ENCODE assay signal across 7 mouse cellular contexts in the genomic region with DNA sequence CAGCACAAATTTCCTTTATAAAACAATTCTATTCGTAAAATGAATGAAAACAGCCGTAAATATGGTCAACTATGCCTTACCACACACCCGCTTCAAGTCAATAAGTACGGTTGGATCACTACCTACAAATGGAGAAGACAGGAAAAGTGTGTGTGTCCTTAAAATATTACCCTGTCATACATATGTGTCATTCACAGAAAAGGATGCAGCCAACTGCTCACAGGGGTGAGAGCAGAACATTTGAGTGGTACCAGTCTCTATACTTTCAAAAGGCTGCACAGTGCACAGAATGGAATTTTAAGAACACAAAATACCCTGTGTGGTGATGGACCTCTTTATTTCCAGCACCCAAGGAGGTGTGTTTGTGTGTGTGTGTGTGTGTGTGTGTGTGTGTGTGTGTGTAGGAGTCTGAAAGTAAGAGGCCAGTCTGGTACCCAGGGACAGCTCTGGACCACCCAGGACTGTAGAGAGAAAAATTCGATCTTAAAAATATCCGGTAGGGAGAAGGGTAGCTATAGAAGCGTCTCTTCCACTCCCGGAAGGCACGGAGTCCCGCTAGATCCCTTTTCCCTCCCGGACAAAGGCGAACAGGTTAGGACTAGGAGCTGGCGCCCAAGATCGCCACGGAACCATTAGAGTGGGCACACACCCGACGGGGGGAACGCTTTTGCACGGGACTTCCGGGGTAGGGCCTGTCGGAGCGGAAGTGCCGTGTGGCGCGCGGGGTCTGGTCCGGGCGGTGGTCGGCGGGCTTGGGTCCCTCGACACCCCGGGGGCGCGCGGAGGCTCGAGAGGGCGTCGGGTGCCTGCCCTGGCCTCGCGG. TPM values are rescaled to one million over a fixed set of nuclear protein-coding genes. Genes with fewer than 3 reads are reported as not detected.
DNase-seq lines count a peak whose midpoint lies in the region; ATAC-seq and TF ChIP-seq lines count a peak whose summit lies in the region.

A gene (plus strand): TSS at position 695 of the 823 bp plus-strand sequence.

- peak within 1 kb of the TSS; percentile 67 for H3K27ac ChIP-seq in embryonic facial prominence, embryonic 12.5 days
- peak within 1 kb of the TSS; percentile 44 for H3K27ac ChIP-seq in kidney, adult 2 months (ENCODE audit: insufficient read depth, low read depth, low read length)
- peak within 1 kb of the TSS; percentile 84 for H3K27ac ChIP-seq in limb, embryonic 12.5 days
- H3K27ac ChIP-seq in midbrain, embryonic 15.5 days: peak within 1 kb of the TSS; percentile 83
- H3K27ac ChIP-seq in spleen, adult 2 months (ENCODE audit: insufficient read depth, low read length): peak within 1 kb of the TSS; percentile 63

- peak; percentile 96 for ATAC-seq in embryonic facial prominence, embryonic 12.5 days (ENCODE audit: insufficient number of reproducible peaks, insufficient read depth, low FRiP score, low TSS enrichment)
- peak; percentile 93 for ATAC-seq in limb, embryonic 12.5 days (ENCODE audit: insufficient number of reproducible peaks, insufficient read depth, low FRiP score, low TSS enrichment, low read depth)
- ATAC-seq in midbrain, embryonic 15.5 days (replicated peaks): peak; percentile 99

- H3K4me1 ChIP-seq in embryonic facial prominence, embryonic 12.5 days: peaks cover 10% of the 10 kb centered on the region
- H3K4me1 ChIP-seq in kidney, adult 2 months (ENCODE audit: control insufficient read depth, insufficient read depth, low read length): peaks cover 5% of the 10 kb centered on the region; the same call in 1 of the 2 replicates
- H3K4me1 ChIP-seq in limb, embryonic 12.5 days (replicated peaks): peaks cover 23% of the 10 kb centered on the region
- H3K4me1 ChIP-seq in midbrain, embryonic 15.5 days: peaks cover 29% of the 10 kb centered on the region
- H3K4me1 ChIP-seq in spleen, adult 2 months (ENCODE audit: control insufficient read depth, insufficient read depth, insufficient read length): no peaks in the 10 kb centered on the region; the same call in 1 of the 2 replicates

- H3K4me2 ChIP-seq in embryonic facial prominence, embryonic 12.5 days (replicated peaks): peak within 1 kb of the TSS; percentile 86
- peak within 1 kb of the TSS; percentile 91 for H3K4me2 ChIP-seq in limb, embryonic 12.5 days
- H3K4me2 ChIP-seq in midbrain, embryonic 15.5 days: peak within 1 kb of the TSS; percentile 96

- no peaks in the 10 kb centered on the region for H3K9me3 ChIP-seq in embryonic facial prominence, embryonic 12.5 days
- no peaks in the 10 kb centered on the region for H3K9me3 ChIP-seq in limb, embryonic 12.5 days
- H3K9me3 ChIP-seq in midbrain, embryonic 15.5 days: no peaks in the 10 kb centered on the region

- 9% methylated on average over 40 of the region's 40 CpGs for WGBS in embryonic facial prominence, embryonic 12.5 days
- 7% methylated on average over 40 of the region's 40 CpGs for WGBS in kidney, adult 2 months
- WGBS in limb, embryonic 12.5 days: 9% methylated on average over 39 of the region's 40 CpGs
- 9% methylated on average over 40 of the region's 40 CpGs for WGBS in midbrain, embryonic 15.5 days
- WGBS in spleen, adult 2 months: 9% methylated on average over 40 of the region's 40 CpGs

- peak within 1 kb of the TSS; percentile 89 for H3K9ac ChIP-seq in embryonic facial prominence, embryonic 12.5 days
- H3K9ac ChIP-seq in limb, embryonic 12.5 days (replicated peaks): peak within 1 kb of the TSS; percentile 95
- H3K9ac ChIP-seq in midbrain, embryonic 15.5 days: peak within 1 kb of the TSS; percentile 95

- no peaks in the 10 kb centered on the region for H3K27me3 ChIP-seq in embryonic facial prominence, embryonic 12.5 days
- no peaks in the 10 kb centered on the region; the same call in 1 of the 2 replicates for H3K27me3 ChIP-seq in kidney, adult 2 months (replicated peaks; ENCODE audit: control insufficient read depth, insufficient read depth, low read length)
- no peaks in the 10 kb centered on the region for H3K27me3 ChIP-seq in limb, embryonic 12.5 days
- H3K27me3 ChIP-seq in midbrain, embryonic 15.5 days (replicated peaks): no peaks in the 10 kb centered on the region
- H3K27me3 ChIP-seq in spleen, adult 2 months (ENCODE audit: control insufficient read depth, insufficient read depth, low read length): no peaks in the 10 kb centered on the region

- DNase-seq in adrenal gland, postnatal 25 days: peak; percentile 89
- peak; percentile 89 to 96 for DNase-seq in heart, adult 18-20 months
- peak; percentile 93 for DNase-seq in kidney, adult 2 months
- DNase-seq in spleen, adult 2 months (ENCODE audit: low read depth in 1 of 2, low spot score in 2 of 2): peak; percentile 73 to 83

- peak within 1 kb of the TSS; percentile 87 for H3K4me3 ChIP-seq in embryonic facial prominence, embryonic 12.5 days
- H3K4me3 ChIP-seq in kidney, adult 2 months (ENCODE audit: insufficient read depth, low read depth, low read length): peak within 1 kb of the TSS; percentile 78
- peak within 1 kb of the TSS; percentile 100 for H3K4me3 ChIP-seq in limb, embryonic 12.5 days (replicated peaks)
- peak within 1 kb of the TSS; percentile 98 for H3K4me3 ChIP-seq in midbrain, embryonic 15.5 days
- peak within 1 kb of the TSS; percentile 90 for H3K4me3 ChIP-seq in spleen, adult 2 months (ENCODE audit: extremely low read depth, insufficient read depth, insufficient read length)

- TF ChIP-seq CTCF in kidney, adult 2 months (conservative IDR thresholded peaks at IDR 0.05; ENCODE audit: insufficient read depth, insufficient read length, low read depth, low read length): no peak
- no peak for TF ChIP-seq CTCF in spleen, adult 2 months (IDR thresholded peaks at IDR 0.05; ENCODE audit: extremely low read depth, insufficient read depth, insufficient read length, insufficient replicate concordance)

- peaks cover 11% of the 10 kb centered on the region for H3K36me3 ChIP-seq in embryonic facial prominence, embryonic 12.5 days
- H3K36me3 ChIP-seq in kidney, adult 2 months (ENCODE audit: control insufficient read depth, insufficient read depth, low read length): no peaks in the 10 kb centered on the region; the same call in 1 of the 2 replicates
- peaks cover 18% of the 10 kb centered on the region for H3K36me3 ChIP-seq in limb, embryonic 12.5 days
- H3K36me3 ChIP-seq in midbrain, embryonic 15.5 days (replicated peaks): peaks cover 11% of the 10 kb centered on the region
- H3K36me3 ChIP-seq in spleen, adult 2 months (ENCODE audit: control insufficient read depth, insufficient read depth, low read length): peaks cover 10% of the 10 kb centered on the region

- peak; percentile 36 for TF ChIP-seq POLR2A in kidney, adult 2 months (IDR thresholded peaks at IDR 0.05; ENCODE audit: low read depth, low read length)
- peak; percentile 44 for TF ChIP-seq POLR2A in spleen, adult 2 months (IDR thresholded peaks at IDR 0.05; ENCODE audit: low read depth, low read length)

RNA-seq across cellular contexts. Expression of the gene that starts here (rescaled TPM):
- total RNA-seq in adrenal gland, postnatal 25 days (2021): 62.6 and 66.6 TPM in 2 replicates
- polyA plus RNA-seq in embryonic facial prominence, embryonic 12.5 days (2016; fragmentation: Nextera tagmentation; extraction: Ambion mirVana): 237 and 247 TPM in 2 replicates
- total RNA-seq in heart, adult 18-20 months (2021): 10 to 100 TPM; 30.1 to 31.0 TPM
- 30.2 and 33.1 TPM in 2 replicates for polyA plus RNA-seq in kidney, adult 2 months (2012; rRNA removed)
- 238 and 243 TPM in 2 replicates for polyA plus RNA-seq in limb, embryonic 12.5 days (2016; fragmentation: Nextera tagmentation; extraction: Ambion mirVana)
- polyA plus RNA-seq in midbrain, embryonic 15.5 days (2015; fragmentation: Nextera tagmentation; extraction: Ambion mirVana): 161 and 162 TPM in 2 replicates
- 19.6 and 26.4 TPM in 2 replicates for polyA plus RNA-seq in spleen, adult 2 months (2012; rRNA removed)

Comparison
In these comparisons a context has a peak if more than half of its experiments do, and no peak if none do; other contexts are left out.
1. Peak in every context shown above with its lines: DNase-seq, ATAC-seq, H3K4me3 ChIP-seq and H3K27ac ChIP-seq.